In genomic region chr17:68933265-68933664, GRCm38 (mm10) we compare ENCODE assay signal across 16 mouse cellular contexts.
"Had no signal": no experiment of that assay in that cellular context is flagged by ENCODE, and none has a peak within 500 bp of the region (broad histone marks: within the 10 kb centered on the region; RNA-seq: fewer than 3 reads in every experiment).

No protein-coding gene starts in this region.

- H3K4me3 ChIP-seq: layer of hippocampus, adult 2 months; liver, embryonic 13.5 days; midbrain, embryonic 12.5 days; midbrain, embryonic 15.5 days; neural tube, embryonic 12.5 days; neural tube, embryonic 15.5 days had no signal

- H3K27ac ChIP-seq: kidney, postnatal 0 days; layer of hippocampus, adult 2 months; liver, embryonic 13.5 days; macrophage; midbrain, embryonic 12.5 days; midbrain, embryonic 15.5 days; neural tube, embryonic 12.5 days; neural tube, embryonic 15.5 days; stomach, postnatal 0 days had no signal

- DNase-seq: kidney, postnatal 25 days; liver, embryonic 13.5 days; lung, adult 2 months; lung, postnatal 14 days; right cerebral cortex, postnatal 25 days; thymus, adult 2 months; thymus, postnatal 14 days; thymus, postnatal 4 days had no signal
